Mouse (Mus musculus) kidney, postnatal 14 days (tissue): ENCODE results near the gene 6430571L13Rik.
"Not testable (repeated sequence)": the region's sequence is repeated elsewhere in the genome, so short reads cannot be mapped to it uniquely, and the experiment has no call there.

Source experiments
- DNase-seq: peaks from one replicate; pipeline ENCODE4 v3.0.0; 2022; ENCODE audit warnings: mixed read lengths

The 6430571L13Rik gene

GRCm38 (mm10) chr9:107340267-107340859, at the start of gene 6430571L13Rik:
6430571L13Rik (plus strand) TSS chr9:107340602.
- peak; percentile 96 for DNase-seq

GRCm38 (mm10) chr9:107290897-107291296, 49.5 kb upstream of the 6430571L13Rik start:
- peak; percentile 88 for DNase-seq

GRCm38 (mm10) chr9:107294249-107294648, 46.2 kb upstream of the 6430571L13Rik start:
- peak; percentile 89 for DNase-seq

DNA sequence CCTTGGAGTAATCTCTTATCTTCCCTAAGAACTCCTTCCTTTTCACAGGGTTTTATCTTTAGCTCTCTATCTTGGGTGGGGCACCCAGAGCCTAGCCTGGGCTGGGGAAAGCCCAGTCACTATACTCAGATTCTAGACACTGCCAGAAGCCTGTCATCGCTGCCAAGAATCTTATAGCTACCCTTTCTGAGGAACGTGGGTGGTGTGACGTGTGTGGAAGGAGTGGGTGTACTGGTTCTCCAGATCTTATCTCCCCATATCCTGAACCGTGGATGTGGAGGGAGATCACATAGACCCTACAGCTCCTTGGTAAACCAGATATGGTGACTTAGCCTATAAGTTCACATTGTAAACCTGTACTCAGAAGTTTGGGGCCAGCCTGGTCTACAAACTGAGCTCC, 44.8 kb upstream of the 6430571L13Rik start:
- no peak for DNase-seq

DNA sequence AAGGTAGTCTGAATTCAATTTTAAA, 44.6 kb upstream of the 6430571L13Rik start, which contains the start of gene Cish:
Gene Cish (plus strand): TSS at position 11 of the 25 bp plus-strand sequence.
- no peak for DNase-seq

DNA sequence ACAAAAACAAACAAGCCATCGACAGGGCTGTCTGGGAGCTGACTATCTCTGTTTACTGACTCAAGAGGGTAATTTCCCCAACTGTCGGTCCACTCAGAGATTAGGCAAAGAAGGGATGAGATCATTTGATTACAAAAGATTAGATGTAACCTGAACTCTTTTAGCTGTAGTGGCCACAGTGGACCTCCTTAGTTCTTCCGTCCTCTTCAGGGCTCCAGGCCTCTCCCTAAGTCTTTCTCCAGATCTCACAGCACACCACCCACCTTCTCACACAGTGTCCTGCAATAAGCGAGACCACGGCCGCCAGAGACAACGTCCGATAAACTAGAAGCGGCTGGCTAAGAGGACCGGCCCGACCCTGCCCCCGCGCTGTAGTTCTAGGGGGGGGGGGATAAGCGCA, 44.4 kb upstream of the 6430571L13Rik start:
- no peak for DNase-seq

- DNase-seq, result peak; percentile 98
Observed at GRCm38 (mm10) chr9:107296501-107296965, 43.9 kb upstream of the 6430571L13Rik start.

- DNase-seq, result no peak
Observed at GRCm38 (mm10) chr9:107297059-107297458, 43.3 kb upstream of the 6430571L13Rik start.

DNA sequence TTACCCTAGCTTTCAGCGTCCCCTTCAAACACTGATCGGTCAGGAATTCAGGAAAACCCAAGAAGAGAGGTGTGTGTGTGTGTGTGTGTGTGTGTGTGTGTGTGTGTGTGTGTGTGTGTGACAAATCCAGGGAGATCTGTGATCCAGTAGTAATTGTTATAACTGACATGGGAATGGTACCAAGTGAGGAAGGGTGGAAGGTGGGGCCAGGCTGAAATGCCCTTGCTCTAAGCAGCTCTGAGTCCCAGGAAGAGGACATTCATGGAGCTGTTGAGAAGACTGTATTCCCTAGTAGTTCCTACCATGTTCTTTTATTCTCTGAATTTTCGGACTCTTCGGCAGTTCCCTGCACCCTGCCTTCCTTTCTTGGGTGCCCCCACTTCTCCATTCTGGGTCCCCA, 42.7 kb upstream of the 6430571L13Rik start:
- DNase-seq, result no peak

GRCm38 (mm10) chr9:107298059-107298780, 42.2 kb upstream of the 6430571L13Rik start:
- DNase-seq, result peak; percentile 72

DNA sequence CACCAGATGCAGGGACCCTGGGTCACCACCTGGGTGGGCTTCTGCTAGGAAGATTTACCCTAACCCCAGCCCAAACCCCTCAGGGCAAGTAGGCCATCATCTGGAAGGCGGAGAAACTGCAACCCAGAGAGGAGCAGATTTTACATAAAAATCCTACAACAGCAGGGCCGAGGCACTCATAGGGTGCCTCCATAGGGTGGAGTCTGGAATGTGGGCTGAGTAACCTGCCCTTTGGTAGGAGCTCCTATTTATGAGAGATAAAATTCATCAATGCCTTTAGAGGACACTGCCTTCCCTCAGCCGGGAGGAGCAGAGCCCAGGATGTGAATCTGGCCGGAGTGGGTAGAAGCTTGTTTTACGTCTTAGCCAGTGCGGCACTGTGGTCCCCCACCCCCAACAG, 41.5 kb upstream of the 6430571L13Rik start:
- DNase-seq, result no peak

- DNase-seq, result no peak
Observed at GRCm38 (mm10) chr9:107299783-107300182, 40.6 kb upstream of the 6430571L13Rik start.

DNA sequence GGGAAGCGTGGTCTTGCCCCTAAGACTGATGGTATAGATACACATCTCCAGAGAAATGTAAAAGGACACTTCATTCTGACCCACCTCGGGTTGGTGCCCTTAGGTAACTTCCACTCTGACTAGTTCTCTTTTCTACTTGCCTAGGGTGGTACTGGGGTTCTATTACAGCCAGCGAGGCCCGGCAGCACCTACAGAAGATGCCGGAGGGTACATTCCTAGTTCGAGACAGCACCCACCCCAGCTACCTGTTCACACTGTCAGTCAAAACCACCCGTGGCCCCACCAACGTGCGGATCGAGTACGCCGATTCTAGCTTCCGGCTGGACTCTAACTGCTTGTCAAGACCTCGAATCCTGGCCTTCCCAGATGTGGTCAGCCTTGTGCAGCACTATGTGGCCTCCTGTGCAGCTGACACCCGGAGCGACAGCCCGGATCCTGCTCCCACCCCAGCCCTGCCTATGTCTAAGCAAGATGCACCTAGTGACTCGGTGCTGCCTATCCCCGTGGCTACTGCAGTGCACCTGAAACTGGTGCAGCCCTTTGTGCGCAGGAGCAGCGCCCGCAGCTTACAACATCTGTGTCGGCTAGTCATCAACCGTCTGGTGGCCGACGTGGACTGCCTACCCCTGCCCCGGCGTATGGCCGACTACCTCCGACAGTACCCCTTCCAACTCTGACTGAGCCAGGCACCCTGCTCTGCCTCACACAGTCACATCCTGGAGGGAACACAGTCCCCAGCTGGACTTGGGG, 40.0 kb upstream of the 6430571L13Rik start:
- DNase-seq, result no peak

- no peak for DNase-seq
Observed at GRCm38 (mm10) chr9:107301554-107302331, 38.7 kb upstream of the 6430571L13Rik start.

DNA sequence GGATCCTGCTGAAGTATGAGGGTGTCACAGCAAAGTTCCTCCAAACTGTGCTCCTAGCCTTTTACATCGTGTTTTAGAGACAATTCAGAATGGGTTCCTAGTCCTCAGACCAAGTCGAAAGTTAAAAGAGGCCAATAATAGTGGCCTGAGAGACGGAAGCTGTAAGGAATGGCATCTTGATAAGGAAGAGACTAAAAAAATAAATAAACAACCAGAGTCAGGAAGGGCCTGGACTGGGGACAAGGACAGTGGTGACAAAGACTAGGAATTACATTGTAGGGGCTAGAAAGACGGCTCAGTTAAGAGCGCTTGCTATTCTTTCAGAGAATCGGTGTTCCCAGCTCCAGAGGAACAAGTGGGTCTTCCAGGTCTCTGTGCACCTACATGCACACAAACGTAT, 37.8 kb upstream of the 6430571L13Rik start:
- DNase-seq, result no peak

DNA sequence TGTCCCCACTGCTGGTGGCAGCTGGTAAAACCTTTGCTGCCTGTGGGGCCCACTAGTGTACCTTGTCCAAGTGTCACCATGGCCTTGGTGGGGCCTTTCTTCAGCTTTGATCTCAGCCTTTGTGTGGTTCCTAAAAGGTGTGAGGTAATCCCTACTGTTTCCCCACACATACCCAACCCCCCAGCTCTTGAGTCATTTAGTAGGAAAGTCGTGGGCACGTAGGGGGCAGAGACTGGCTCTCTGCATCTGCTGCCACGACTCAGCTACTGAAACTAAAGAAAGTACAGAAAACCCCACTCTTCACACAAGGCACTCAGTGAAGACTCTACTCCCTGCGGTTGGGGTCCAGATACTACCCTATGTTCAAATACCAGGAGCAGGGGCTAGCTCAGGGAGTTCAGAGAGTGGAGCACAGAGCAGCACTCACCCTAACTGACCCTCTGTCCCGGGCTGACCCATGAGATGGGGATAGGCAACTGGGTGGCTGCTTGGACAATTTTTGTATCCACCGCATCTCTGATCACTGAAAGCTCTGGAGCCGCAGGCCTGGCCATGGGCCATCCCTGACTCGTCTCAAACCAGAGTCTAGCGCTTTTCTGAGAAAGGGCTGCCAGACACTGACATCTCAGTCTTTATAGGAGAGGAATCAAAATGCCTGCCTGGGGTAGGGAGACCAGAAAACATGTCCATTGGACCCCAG, 37.1 kb upstream of the 6430571L13Rik start:
- DNase-seq, result no peak

DNA sequence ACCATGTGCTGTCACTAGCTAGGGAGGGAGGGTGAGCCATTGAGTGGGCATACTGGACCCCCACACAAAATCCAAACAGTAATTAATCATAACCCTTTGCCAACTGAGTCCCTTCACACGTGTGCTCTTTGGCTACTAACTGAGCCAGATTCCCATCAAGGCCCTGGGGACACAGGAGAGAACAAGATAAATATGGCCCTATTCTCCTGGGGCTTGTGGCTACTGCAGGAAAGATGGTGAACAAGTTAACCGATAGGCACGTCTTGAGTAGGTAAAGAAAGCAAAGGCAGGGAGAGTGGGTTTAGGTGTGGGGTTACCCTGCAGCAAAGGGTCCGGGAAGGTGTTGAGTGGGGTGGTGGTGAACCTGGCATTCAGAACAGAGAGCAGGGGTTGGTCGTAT, 36.5 kb upstream of the 6430571L13Rik start:
- no peak for DNase-seq

- no peak for DNase-seq
Observed at GRCm38 (mm10) chr9:107304383-107304782, 36.0 kb upstream of the 6430571L13Rik start.

DNA sequence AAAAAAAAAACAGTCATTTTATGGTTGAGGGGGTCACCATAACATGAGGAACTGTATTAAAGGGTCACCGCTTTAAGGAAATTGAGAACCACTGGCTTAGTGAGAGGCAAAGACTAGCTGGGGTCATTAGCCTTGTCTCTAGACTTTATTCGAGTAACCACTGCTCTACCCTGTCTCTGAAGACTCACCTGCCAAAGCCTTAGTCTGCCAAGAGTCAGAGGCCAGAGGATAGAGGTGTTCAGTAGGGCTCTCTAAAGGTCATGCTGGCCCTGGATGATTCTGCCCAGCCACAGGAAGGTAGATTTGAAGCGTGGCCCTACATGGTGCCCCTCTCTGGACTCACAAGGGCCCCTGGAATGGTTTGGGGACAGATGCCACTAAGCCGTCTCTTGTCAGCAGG, 35.4 kb upstream of the 6430571L13Rik start:
- no peak for DNase-seq

DNA sequence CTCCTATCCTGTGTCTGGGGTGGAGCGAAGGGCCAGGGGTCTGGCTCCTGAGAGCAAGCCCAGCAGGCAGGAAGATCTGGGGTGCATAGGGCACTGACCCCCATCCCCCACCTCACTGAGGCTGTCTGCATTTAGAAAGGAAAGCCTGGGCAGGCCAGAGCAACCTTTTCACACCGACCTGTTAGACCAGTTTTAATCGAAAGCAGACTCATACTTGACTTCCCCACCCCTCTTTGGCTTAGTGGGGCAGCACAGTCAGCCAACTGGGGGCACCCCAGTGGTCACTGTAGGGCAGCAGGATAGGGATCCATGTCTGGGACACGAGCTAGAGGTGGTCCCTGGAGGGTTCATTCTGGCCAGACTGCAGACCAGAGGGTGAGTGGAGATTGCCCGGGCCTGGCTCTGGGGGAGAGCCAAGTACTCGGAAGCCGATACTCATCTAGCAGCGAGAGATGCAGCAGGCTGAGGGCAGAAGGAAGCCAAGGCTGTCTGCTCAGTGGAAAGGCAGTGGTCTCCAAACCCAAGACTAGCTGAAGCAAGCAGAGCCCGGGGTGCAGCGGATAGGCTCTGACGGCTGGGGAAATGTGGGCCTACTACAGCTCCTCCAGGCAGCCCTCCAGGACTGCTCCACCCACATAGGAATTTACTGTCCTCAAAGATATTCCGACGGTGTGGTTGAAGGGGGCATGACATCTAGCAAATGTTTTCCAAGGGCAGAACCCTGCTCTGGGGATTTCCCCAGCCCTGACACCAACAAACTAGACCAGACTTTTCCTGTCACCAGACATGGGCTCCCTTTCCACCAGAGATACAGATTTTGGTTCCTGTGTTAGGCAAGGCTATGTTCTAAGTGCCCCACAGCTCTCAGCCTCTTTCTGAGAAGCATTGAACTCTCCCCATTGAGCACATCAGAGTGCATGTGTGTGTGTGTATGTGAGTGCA, 34.5 kb upstream of the 6430571L13Rik start:
- DNase-seq, result peak; percentile 59

GRCm38 (mm10) chr9:107306673-107307072, 33.7 kb upstream of the 6430571L13Rik start:
- DNase-seq, result not testable (repeated sequence)
